Mouse (Mus musculus) CH12.LX (cell line): ENCODE measurements at regions not wholly inside any gene's neighbourhood (a gene's known extent, or its start where the extent isn't known, plus 50 kb on each side); places are given as distances from the start of the nearest gene placed in this dataset.

ENCODE experiments used
- DNase-seq: peaks from one replicate; pipeline ENCODE4 v3.0.0-alpha.2; 2013; ENCODE audit errors: extremely low read depth
- H3K27ac ChIP-seq: 2 replicates; pipeline ENCODE4 v1.5.1; 2012; ENCODE audit warnings: low read depth, mild to moderate bottlenecking, control low read depth, moderate library complexity; ENCODE audit not compliant: insufficient read depth
- H3K27me3 ChIP-seq: replicated peaks from 2 replicates; pipeline ENCODE3; 2012; ENCODE audit warnings: inconsistent platforms
- H3K36me3 ChIP-seq, 2 experiments: replicated peaks in 1 of 2; 2 replicates each; pipeline versions ENCODE3 to v1.6.1; 2012; ENCODE audit warnings: inconsistent platforms in 1 of 2, low read length in 1 of 2, mild to moderate bottlenecking in 1 of 2, mixed read lengths in 1 of 2, moderate library complexity in 1 of 2; ENCODE audit not compliant: control insufficient read depth in 1 of 2, insufficient read depth in 1 of 2
- H3K4me1 ChIP-seq, 2 experiments: 2 replicates each; pipeline ENCODE4 v1.6.1; 2012; ENCODE audit warnings: inconsistent platforms in 1 of 2, moderate library complexity in 1 of 2; ENCODE audit not compliant: insufficient read depth in 2 of 2, control insufficient read depth in 1 of 2
- H3K4me2 ChIP-seq: 2 replicates; pipeline ENCODE4 v1.6.1; 2012; ENCODE audit warnings: low read depth, mild to moderate bottlenecking, control low read depth; ENCODE audit not compliant: poor library complexity, insufficient read depth, severe bottlenecking
- H3K4me3 ChIP-seq, 3 experiments: fragments of 150-350 bp in 1 of 3; sonication (generic) in 1 of 3; replicated peaks in 1 of 3; 2 replicates each; pipeline versions ENCODE3 to v1.5.1; 2011 to 2012; ENCODE audit warnings: low read depth in 2 of 3, low read length in 2 of 3, mild to moderate bottlenecking in 2 of 3, moderate library complexity in 2 of 3, control low read depth in 1 of 3, improper control_type of control experiment in 1 of 3, inconsistent platforms in 1 of 3, mixed read lengths in 1 of 3; ENCODE audit not compliant: poor library complexity in 1 of 3
- H3K79me2 ChIP-seq: replicated peaks from 2 replicates; pipeline ENCODE4 v1.6.1; 2012; ENCODE audit warnings: mild to moderate bottlenecking, moderate library complexity; ENCODE audit not compliant: control insufficient read depth, poor library complexity, insufficient read depth, severe bottlenecking; ENCODE audit errors: extremely low read depth
- H3K9ac ChIP-seq: 2 replicates; pipeline ENCODE4 v1.6.1; 2012; ENCODE audit warnings: low read depth, mild to moderate bottlenecking, control low read depth, moderate library complexity; ENCODE audit not compliant: insufficient read depth
- H3K9me3 ChIP-seq: replicated peaks from 2 replicates; pipeline ENCODE3; 2012; ENCODE audit warnings: low read length, inconsistent platforms, mixed read lengths
- CHD1 ChIP-seq: IDR thresholded peaks from 2 replicates; pipeline ENCODE4 v1.6.1; 2012; ENCODE audit warnings: low read depth, low read length, improper control_type of control experiment, inconsistent platforms
- ELF1 ChIP-seq: IDR thresholded peaks from 2 replicates; pipeline ENCODE4 v1.6.1; 2014; ENCODE audit warnings: low read depth, mild to moderate bottlenecking, inconsistent platforms, low read length, improper control_type of control experiment
- EP300 ChIP-seq: IDR thresholded peaks from 2 replicates; pipeline ENCODE4 v1.6.1; 2011; ENCODE audit warnings: low read length, improper control_type of control experiment
- ETS1 ChIP-seq: conservative IDR thresholded peaks from 2 replicates; pipeline ENCODE4 v1.6.1; 2012; ENCODE audit warnings: low read depth, mild to moderate bottlenecking, inconsistent platforms, low read length, improper control_type of control experiment, moderate library complexity
- GABPA ChIP-seq: IDR thresholded peaks from 2 replicates; pipeline ENCODE4 v1.6.1; 2012; ENCODE audit warnings: low read depth, low read length, improper control_type of control experiment, inconsistent platforms; ENCODE audit not compliant: insufficient replicate concordance
- IRF4 ChIP-seq: IDR thresholded peaks from 2 replicates; pipeline ENCODE4 v1.6.1; 2014; ENCODE audit warnings: low read depth, mild to moderate bottlenecking, inconsistent platforms, low read length, improper control_type of control experiment
- JUN ChIP-seq: IDR thresholded peaks from 2 replicates; pipeline ENCODE4 v1.6.1; 2011; ENCODE audit warnings: low read depth, mild to moderate bottlenecking, low read length, improper control_type of control experiment, moderate library complexity; ENCODE audit not compliant: insufficient read depth
- KAT2A ChIP-seq: IDR thresholded peaks from 2 replicates; pipeline ENCODE4 v1.6.1; 2012; ENCODE audit warnings: low read length, improper control_type of control experiment, inconsistent platforms; ENCODE audit not compliant: insufficient replicate concordance
- MAX ChIP-seq: IDR thresholded peaks from 2 replicates; pipeline ENCODE4 v1.6.1; 2011; ENCODE audit warnings: low read length, improper control_type of control experiment
- MAZ ChIP-seq: IDR thresholded peaks from 2 replicates; pipeline ENCODE4 v1.6.1; 2012; ENCODE audit warnings: low read depth, mild to moderate bottlenecking, inconsistent platforms, low read length, improper control_type of control experiment, moderate library complexity
- MEF2A ChIP-seq: IDR thresholded peaks from 2 replicates; pipeline ENCODE4 v1.6.1; 2014; ENCODE audit warnings: low read depth, mild to moderate bottlenecking, inconsistent platforms, low read length, improper control_type of control experiment, borderline replicate concordance
- NELFE ChIP-seq: IDR thresholded peaks from 2 replicates; pipeline ENCODE4 v1.6.1; 2011; ENCODE audit warnings: low read depth, low read length, improper control_type of control experiment
- NRF1 ChIP-seq: IDR thresholded peaks from 2 replicates; pipeline ENCODE4 v1.6.1; 2014; ENCODE audit warnings: low read depth, mild to moderate bottlenecking, inconsistent platforms, low read length, improper control_type of control experiment, moderate library complexity
- PAX5 ChIP-seq: IDR thresholded peaks from 2 replicates; pipeline ENCODE4 v1.6.1; 2012; ENCODE audit warnings: low read length, inconsistent platforms, mixed read lengths
- RAD21 ChIP-seq: IDR thresholded peaks from 2 replicates; pipeline ENCODE4 v1.6.1; 2011; ENCODE audit warnings: low read depth, mild to moderate bottlenecking, low read length, improper control_type of control experiment, moderate library complexity
- RCOR1 ChIP-seq: conservative IDR thresholded peaks from 2 replicates; pipeline ENCODE4 v1.6.1; 2012; ENCODE audit warnings: low read depth, mild to moderate bottlenecking, inconsistent platforms, low read length, improper control_type of control experiment
- SIN3A ChIP-seq: IDR thresholded peaks from 2 replicates; pipeline ENCODE4 v1.6.1; 2012; ENCODE audit warnings: low read length, improper control_type of control experiment, inconsistent platforms
- TBP ChIP-seq: conservative IDR thresholded peaks from 2 replicates; pipeline ENCODE4 v1.6.1; 2011; ENCODE audit warnings: low read depth, low read length, improper control_type of control experiment
- TCF12 ChIP-seq: IDR thresholded peaks from 2 replicates; pipeline ENCODE4 v1.6.1; 2014; ENCODE audit warnings: low read depth, mild to moderate bottlenecking, inconsistent platforms, low read length, improper control_type of control experiment
- UBTF ChIP-seq: IDR thresholded peaks from 2 replicates; pipeline ENCODE4 v1.6.1; 2012; ENCODE audit warnings: low read depth, mild to moderate bottlenecking, inconsistent platforms, low read length, improper control_type of control experiment, moderate library complexity
- USF2 ChIP-seq: conservative IDR thresholded peaks from 2 replicates; pipeline ENCODE4 v1.6.1; 2011; ENCODE audit warnings: low read depth, low read length, improper control_type of control experiment
- ZC3H11A ChIP-seq: IDR thresholded peaks from 2 replicates; pipeline ENCODE4 v1.6.1; 2012; ENCODE audit warnings: low read depth, mild to moderate bottlenecking, inconsistent platforms, low read length, improper control_type of control experiment
- ZKSCAN1 ChIP-seq: IDR thresholded peaks from 2 replicates; pipeline ENCODE4 v1.6.1; 2012; ENCODE audit warnings: low read depth, inconsistent platforms, low read length, improper control_type of control experiment, borderline replicate concordance
- ZNF384 ChIP-seq: IDR thresholded peaks from 2 replicates; pipeline ENCODE4 v1.6.1; 2012; ENCODE audit warnings: low read depth, low read length, improper control_type of control experiment, inconsistent platforms
- dilution Hi-C: fragments of 300-500 bp; cut with MboI; formaldehyde crosslinking; loops from 2 replicates; pipeline ENCODE4 v1.14.3; 2020; ENCODE audit warnings: low sequenced_read_pairs; ENCODE audit not compliant: extremely low pct_unique_long_range_greater_than_20kb, extremely low pct_ligation_motif_present
- in situ Hi-C: fragments of 300-500 bp; cut with MboI; formaldehyde crosslinking; loops from 3 replicates; pipeline ENCODE4 v1.14.3; 2019; ENCODE audit warnings: low sequenced_read_pairs, low pct_ligation_motif_present, low pct_unique_long_range_greater_than_20kb, mixed read lengths

DNA sequence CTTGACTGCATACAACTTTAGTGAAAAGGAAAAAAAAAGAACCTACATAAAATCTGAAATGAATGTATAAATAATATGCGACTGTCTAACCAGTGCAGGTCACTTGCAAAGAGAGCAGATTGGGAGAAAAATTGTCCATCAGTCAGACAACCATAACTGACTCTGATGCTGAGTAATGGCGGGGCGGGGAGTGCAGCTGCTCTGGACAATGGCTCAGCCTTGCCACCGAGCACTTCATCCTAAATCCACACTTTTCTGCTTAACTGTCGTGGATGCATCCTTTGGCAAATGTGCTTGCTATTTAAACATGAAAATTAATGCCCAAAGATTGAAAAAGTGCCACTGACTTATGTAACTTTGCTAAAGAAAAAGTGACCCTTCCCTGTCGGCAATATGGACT is 90.0 kb upstream of the Irx5 start:
- no peak overlapping the region for H3K9ac ChIP-seq
- TF ChIP-seq GABPA: no peak
- no peak for TF ChIP-seq MAZ
- TF ChIP-seq RAD21: no peak
- TF ChIP-seq MAX: no peak
- no peak for TF ChIP-seq NELFE
- TF ChIP-seq TCF12: no peak
- TF ChIP-seq PAX5: no peak
- TF ChIP-seq CHD1: no peak
- no peak for TF ChIP-seq JUN
- TF ChIP-seq UBTF: no peak
- no peak for TF ChIP-seq ETS1
- no peak for TF ChIP-seq SIN3A
- TF ChIP-seq KAT2A: no peak
- no peaks in the 10 kb centered on the region for H3K27me3 ChIP-seq
- no peak for DNase-seq
- H3K36me3 ChIP-seq: no peaks in the 10 kb centered on the region
- H3K4me3 ChIP-seq: no peak overlapping the region
- no peaks in the 10 kb centered on the region for H3K4me1 ChIP-seq
- H3K4me2 ChIP-seq: no peak overlapping the region
- dilution Hi-C loops: no loop called here
- H3K79me2 ChIP-seq: no peaks in the 10 kb centered on the region
- in situ Hi-C loops: no loop called here
- H3K27ac ChIP-seq: no peak overlapping the region
- peaks cover 70% of the 10 kb centered on the region for H3K9me3 ChIP-seq

DNA sequence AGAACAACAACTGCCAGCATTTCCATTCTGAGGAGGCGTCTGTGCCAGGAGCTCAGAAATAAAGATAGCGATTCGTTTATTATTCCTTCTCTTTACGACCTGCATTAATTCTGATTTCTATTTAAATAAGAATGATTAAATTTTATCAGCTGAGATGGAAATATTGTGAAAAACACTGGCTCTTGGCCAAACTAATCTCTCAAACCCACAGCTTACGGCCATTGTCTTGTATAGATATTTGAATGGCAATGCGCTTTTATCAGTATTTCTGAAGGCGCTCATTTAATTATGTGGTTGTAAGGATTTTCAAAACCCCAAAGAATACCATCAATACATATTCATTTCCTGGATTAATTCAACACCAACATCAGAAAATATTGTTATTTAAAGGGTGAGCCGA is 97.4 kb upstream of the Irx5 start:
- no peaks in the 10 kb centered on the region for H3K27me3 ChIP-seq
- TF ChIP-seq RCOR1 (no peak), ELF1 (no peak), ZC3H11A (no peak), MEF2A (no peak), NELFE (no peak), NRF1 (no peak), IRF4 (no peak), EP300 (no peak), ZNF384 (no peak), CHD1 (no peak), USF2 (no peak), KAT2A (no peak), TBP (no peak), JUN (no peak), TCF12 (no peak), SIN3A (no peak), MAX (no peak), ZKSCAN1 (no peak)
- TF ChIP-seq, all 38 proteins: peak for 0

More for the DNA sequence above, 97.4 kb upstream of the Irx5 start:
- Histone ChIP-seq H3K27ac (no peak overlapping the region), H3K79me2 (no peaks in the 10 kb centered on the region), H3K9ac (no peak overlapping the region), H3K9me3 (peaks cover 82% of the 10 kb centered on the region), H3K4me3 (no peak overlapping the region), H3K36me3 (no peaks in the 10 kb centered on the region), H3K4me1 (no peaks in the 10 kb centered on the region), H3K4me2 (no peak overlapping the region)
- in situ Hi-C loops (no loop called here), dilution Hi-C loops (no loop called here)
- no peak for DNase-seq
